Mouse (Mus musculus): ENCODE measurements around the gene Limd2.

DNA sequence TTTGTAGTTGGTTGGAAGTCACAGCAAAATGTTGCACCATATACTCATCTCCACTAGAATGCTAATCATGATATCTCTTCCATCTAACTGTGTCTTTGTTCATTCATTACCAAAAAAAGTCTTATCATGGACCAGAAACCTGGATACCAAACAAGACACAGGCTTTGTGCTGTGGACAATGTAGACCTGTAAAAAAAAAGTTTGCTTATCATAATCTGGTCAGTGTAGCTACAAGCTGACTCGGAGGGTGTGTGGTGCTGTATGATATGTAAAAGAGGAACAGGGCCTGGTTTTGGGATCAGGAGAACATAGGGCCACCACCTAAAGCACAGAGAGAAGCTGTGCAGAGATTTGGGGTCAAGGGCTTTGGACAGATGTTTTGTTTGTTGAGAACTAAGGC is 31.2 kb downstream of the Limd2 start:
- no peak for TF ChIP-seq UBTF (IDR thresholded peaks at IDR 0.05; ENCODE audit: low read depth, low read length)
- TF ChIP-seq ZMIZ1 (IDR thresholded peaks at IDR 0.05; ENCODE audit: low read depth, low read length): no peak
- no peak for TF ChIP-seq USF1 (IDR thresholded peaks at IDR 0.05; ENCODE audit: low read depth, low read length)
- TF ChIP-seq HCFC1 (IDR thresholded peaks at IDR 0.05; ENCODE audit: low read depth, low read length): no peak
